ENCODE assay signal across 8 mouse cellular contexts in the genomic region with DNA sequence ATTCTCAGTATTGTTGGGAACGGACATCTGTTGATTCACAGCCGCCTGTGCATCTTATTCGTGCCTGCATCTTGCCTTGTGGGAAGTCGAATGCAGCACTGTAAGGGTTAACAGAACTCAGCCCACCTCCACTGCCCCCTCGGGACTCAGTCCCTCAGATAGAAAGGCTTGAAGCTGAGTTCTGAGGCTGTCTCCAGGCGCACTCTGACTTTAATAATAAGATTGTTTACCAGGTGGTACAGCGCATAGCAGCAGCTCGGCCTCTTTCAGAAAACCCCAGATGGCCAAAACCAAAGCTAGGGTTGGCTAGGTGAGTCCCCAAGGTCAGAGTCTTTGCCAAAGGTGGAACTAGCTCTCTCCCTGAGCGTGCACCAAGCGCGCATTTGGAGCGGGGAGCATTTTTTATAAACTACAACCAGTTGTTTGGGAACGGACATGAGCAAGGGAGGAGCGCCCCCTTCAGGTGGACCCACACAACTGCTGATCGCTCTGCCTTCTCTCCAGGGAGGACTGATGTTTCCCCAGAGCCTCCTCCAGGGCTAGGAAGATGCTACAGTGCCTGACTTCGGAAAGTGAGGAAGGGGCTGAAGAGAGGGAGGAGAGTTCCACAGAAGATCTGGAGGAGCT. TPM values are rescaled to one million over a fixed set of nuclear protein-coding genes. Genes with fewer than 3 reads are reported as not detected.
A peak's percentile ranks its signal among the peaks of the same experiment; 100 is the strongest.
DNase-seq lines count a peak whose midpoint lies in the region; ATAC-seq lines count a peak whose summit lies in the region.

A gene (plus strand): TSS at position 548 of the 627 bp plus-strand sequence.

- no peak within 1 kb of the TSS; the same call in 1 of the 2 replicates for H3K4me3 ChIP-seq in embryonic facial prominence, embryonic 11.5 days (ENCODE audit: low read depth, low read length)
- peak within 1 kb of the TSS; percentile 36 for H3K4me3 ChIP-seq in hindbrain, embryonic 10.5 days

- DNase-seq in ES-CJ7 (ENCODE audit: low read depth, low spot score): peak; percentile 94
- DNase-seq in adrenal gland, adult 8-10 months: peak; percentile 20
- peak; percentile 78 for DNase-seq in embryonic facial prominence, embryonic 11.5 days (ENCODE audit: low spot score)
- DNase-seq in hindbrain, embryonic 10.5 days (ENCODE audit: low spot score): peak; percentile 71
- DNase-seq in layer of hippocampus, adult 9-11 months: peak; percentile 6
- DNase-seq in lung, postnatal 10 days: peak; percentile 63
- peak; percentile 25 for DNase-seq in retina, postnatal 7 days (ENCODE audit: low read depth, low spot score)

- ATAC-seq in embryonic facial prominence, embryonic 11.5 days (replicated peaks; ENCODE audit: insufficient number of reproducible peaks, low FRiP score, low TSS enrichment, low read depth): no peak
- ATAC-seq in inflammation-experienced regulatory T-cells, adult 6 months: no peak

- H3K9me3 ChIP-seq in embryonic facial prominence, embryonic 11.5 days (replicated peaks; ENCODE audit: control insufficient read depth, low read length): no peaks in the 10 kb centered on the region
- no peaks in the 10 kb centered on the region for H3K9me3 ChIP-seq in hindbrain, embryonic 10.5 days

- no peaks in the 10 kb centered on the region; the same call in none of the 2 replicates for H3K27me3 ChIP-seq in embryonic facial prominence, embryonic 11.5 days (ENCODE audit: control insufficient read depth, insufficient read depth, low read length)
- peaks cover 56% of the 10 kb centered on the region for H3K27me3 ChIP-seq in hindbrain, embryonic 10.5 days (ENCODE audit: insufficient read depth, poor library complexity, severe bottlenecking)

- peak within 1 kb of the TSS; percentile 18; the same call in 1 of the 2 replicates for H3K9ac ChIP-seq in embryonic facial prominence, embryonic 11.5 days (replicated peaks; ENCODE audit: low read length)

- no peak within 1 kb of the TSS for H3K27ac ChIP-seq in embryonic facial prominence, embryonic 11.5 days (replicated peaks; ENCODE audit: low read depth, low read length)
- H3K27ac ChIP-seq in hindbrain, embryonic 10.5 days: no peak within 1 kb of the TSS

- WGBS in embryonic facial prominence, embryonic 11.5 days: 19% methylated on average over 16 of the region's 16 CpGs
- WGBS in hindbrain, embryonic 10.5 days: 19% methylated on average over 16 of the region's 16 CpGs

- H3K4me1 ChIP-seq in embryonic facial prominence, embryonic 11.5 days (ENCODE audit: control insufficient read depth, insufficient read depth, low read length): no peaks in the 10 kb centered on the region
- peaks cover 10% of the 10 kb centered on the region for H3K4me1 ChIP-seq in hindbrain, embryonic 10.5 days (replicated peaks)

- H3K4me2 ChIP-seq in embryonic facial prominence, embryonic 11.5 days (ENCODE audit: low read depth, low read length): peak within 1 kb of the TSS; percentile 21

- no peaks in the 10 kb centered on the region for H3K36me3 ChIP-seq in embryonic facial prominence, embryonic 11.5 days (replicated peaks; ENCODE audit: control insufficient read depth, insufficient read depth, low read depth, low read length)
- no peaks in the 10 kb centered on the region for H3K36me3 ChIP-seq in hindbrain, embryonic 10.5 days

RNA-seq across cellular contexts. Expression of the gene that starts here (rescaled TPM):
- total RNA-seq in adrenal gland, adult 8-10 months (2022): not detected
- polyA plus RNA-seq in embryonic facial prominence, embryonic 11.5 days (2014; fragmentation: Nextera tagmentation; extraction: Ambion mirVana): not detected in 2 replicates
- polyA plus RNA-seq in hindbrain, embryonic 10.5 days (2016; fragmentation: Nextera tagmentation; extraction: Ambion mirVana): 0.08 TPM in 1 of 2 replicates, not detected in the other
- polyA plus RNA-seq in inflammation-experienced regulatory T-cells, adult 6 months (2017; shearing (Covaris generic)): not detected

Comparison
In these comparisons a context has a peak if more than half of its experiments do, and no peak if none do; other contexts are left out.
1. Peak in DNase-seq in adrenal gland, adult 8-10 months; RNA of the gene not detected or under 1 TPM.
2. Peak in DNase-seq, H3K9ac ChIP-seq and H3K4me2 ChIP-seq in embryonic facial prominence, embryonic 11.5 days; RNA of the gene not detected or under 1 TPM.
3. Peak in DNase-seq and H3K4me3 ChIP-seq in hindbrain, embryonic 10.5 days; RNA of the gene not detected or under 1 TPM.
4. DNase-seq: peak in every context shown above with its lines; median percentile 94 in ES-CJ7; 78 in embryonic facial prominence, embryonic 11.5 days; 71 in hindbrain, embryonic 10.5 days; 63 in lung, postnatal 10 days; 25 in retina, postnatal 7 days; 20 in adrenal gland, adult 8-10 months; 6 in layer of hippocampus, adult 9-11 months.